Mouse (Mus musculus) stomach, embryonic 16.5 days (tissue): Measurements from ENCODE around the gene As3mt. TPM values are rescaled to one million over a fixed set of nuclear protein-coding genes. Genes with fewer than 3 reads are reported as not detected.

ENCODE experiments used
- ATAC-seq: fragments of 200-750 bp; cut with Nextera tagmentation; 2 replicates; pipeline ENCODE4 v1.8.0; 2017; ENCODE audit warnings: moderate number of reproducible peaks, moderate TSS enrichment; ENCODE audit not compliant: insufficient read depth, low FRiP score
- H3K27ac ChIP-seq: fragments of 300-500 bp; sonication (generic); 2 replicates; pipeline ENCODE4 v1.5.1; 2014; ENCODE audit warnings: low read length
- H3K27me3 ChIP-seq: fragments of 300-500 bp; sonication (generic); 2 replicates; pipeline ENCODE4 v1.6.1; 2014; ENCODE audit warnings: low read length, control low read depth, mixed read lengths; ENCODE audit not compliant: control insufficient read depth, insufficient read depth
- H3K36me3 ChIP-seq: fragments of 300-500 bp; sonication (generic); 2 replicates; pipeline ENCODE4 v1.6.1; 2014; ENCODE audit warnings: low read length; ENCODE audit not compliant: control insufficient read depth, insufficient read depth
- H3K4me1 ChIP-seq: fragments of 300-500 bp; sonication (generic); 2 replicates; pipeline ENCODE4 v1.6.1; 2014; ENCODE audit warnings: low read length, control low read depth, mixed read lengths; ENCODE audit not compliant: control insufficient read depth, insufficient read depth
- H3K4me2 ChIP-seq: fragments of 300-500 bp; sonication (generic); 2 replicates; pipeline ENCODE4 v1.6.1; 2014; ENCODE audit warnings: low read depth, low read length, mixed read lengths
- H3K4me3 ChIP-seq: fragments of 300-500 bp; sonication (generic); replicated peaks from 2 replicates; pipeline ENCODE4 v1.5.1; 2014; ENCODE audit warnings: mild to moderate bottlenecking, low read length
- H3K9ac ChIP-seq: fragments of 300-500 bp; sonication (generic); 2 replicates; pipeline ENCODE4 v1.6.1; 2014; ENCODE audit warnings: low read length
- H3K9me3 ChIP-seq: fragments of 300-500 bp; sonication (generic); replicated peaks from 2 replicates; pipeline ENCODE4 v1.6.1; 2016; ENCODE audit warnings: low read length, control low read depth; ENCODE audit not compliant: control insufficient read depth
- WGBS: fragments of 180-500 bp; shearing (Covaris S2); extraction: QIAGEN DNeasy Blood & Tissue Kit; methylation state at CpG from one replicate; pipeline ENCODE4 v1.1.7; 2014; 5-methylcytosine and 5-hydroxymethylcytosine counted together
- polyA plus RNA-seq: library from polyadenylated mRNA; unstranded; fragments of >200 nt; fragmentation: Nextera tagmentation; extraction: Ambion mirVana; gene quantifications from 2 replicates; pipeline ENCODE4 v1.2.1, GENCODE M21; 2015

The As3mt gene
- polyA plus RNA-seq, 1 experiment from 2014 or later, result 28.1 TPM

DNA sequence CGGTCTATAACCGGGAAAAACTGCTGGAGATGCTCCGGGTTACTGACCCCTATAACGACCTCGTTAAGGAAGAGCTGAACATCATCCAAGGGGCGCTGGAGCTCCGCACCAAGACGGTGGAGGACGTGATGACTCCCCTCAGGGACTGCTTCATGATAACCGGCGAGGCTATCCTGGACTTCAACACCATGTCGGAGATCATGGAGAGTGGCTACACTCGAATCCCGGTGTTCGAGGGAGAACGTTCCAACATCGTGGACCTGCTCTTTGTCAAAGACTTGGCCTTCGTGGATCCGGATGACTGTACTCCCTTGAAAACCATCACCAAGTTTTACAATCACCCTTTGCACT, 55.7 kb downstream of the As3mt start:
- Histone ChIP-seq H3K9me3 (no peaks in the 10 kb centered on the region), H3K4me2 (peak overlapping the region; percentile 91), H3K27ac (no peak overlapping the region), H3K9ac (peak overlapping the region; percentile 86; the same call in 1 of the 2 replicates), H3K27me3 (0 out of 2 replicates have a peak, but pooled peaks cover 7% of the 10 kb centered on the region), H3K4me3 (peak overlapping the region; percentile 93), H3K36me3 (no peaks in the 10 kb centered on the region), H3K4me1 (peaks cover 12% of the 10 kb centered on the region)
- no peak for ATAC-seq
- 5% methylated on average over 19 of the region's 19 CpGs for WGBS

DNA sequence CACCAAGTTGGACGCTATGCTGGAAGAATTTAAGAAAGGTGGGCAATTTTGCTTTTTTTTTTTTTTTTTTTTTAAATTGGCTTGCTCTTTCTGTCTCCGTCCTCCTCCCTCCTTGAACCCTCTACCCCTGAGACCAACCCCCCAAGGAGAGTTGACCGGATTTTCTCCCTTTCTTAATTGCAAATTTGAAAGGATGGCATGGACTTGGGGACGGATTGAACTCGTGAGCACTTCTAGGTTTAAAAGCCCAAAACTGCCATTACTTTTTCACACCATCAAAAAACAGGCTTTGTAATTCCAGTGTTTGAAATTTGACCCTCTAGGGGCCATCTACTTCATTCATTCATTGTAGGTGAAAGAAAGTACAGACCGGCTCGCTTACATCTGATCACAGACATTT, 56.1 kb downstream of the As3mt start:
- Histone ChIP-seq H3K4me3 (peak overlapping the region; percentile 93), H3K9ac (no peak overlapping the region), H3K4me1 (peaks cover 12% of the 10 kb centered on the region), H3K36me3 (no peaks in the 10 kb centered on the region), H3K27me3 (0 out of 2 replicates have a peak, but pooled peaks cover 7% of the 10 kb centered on the region), H3K27ac (no peak overlapping the region), H3K9me3 (no peaks in the 10 kb centered on the region), H3K4me2 (peak overlapping the region; percentile 91)
- no peak for ATAC-seq
- 36% methylated on average over 7 of the region's 7 CpGs for WGBS

DNA sequence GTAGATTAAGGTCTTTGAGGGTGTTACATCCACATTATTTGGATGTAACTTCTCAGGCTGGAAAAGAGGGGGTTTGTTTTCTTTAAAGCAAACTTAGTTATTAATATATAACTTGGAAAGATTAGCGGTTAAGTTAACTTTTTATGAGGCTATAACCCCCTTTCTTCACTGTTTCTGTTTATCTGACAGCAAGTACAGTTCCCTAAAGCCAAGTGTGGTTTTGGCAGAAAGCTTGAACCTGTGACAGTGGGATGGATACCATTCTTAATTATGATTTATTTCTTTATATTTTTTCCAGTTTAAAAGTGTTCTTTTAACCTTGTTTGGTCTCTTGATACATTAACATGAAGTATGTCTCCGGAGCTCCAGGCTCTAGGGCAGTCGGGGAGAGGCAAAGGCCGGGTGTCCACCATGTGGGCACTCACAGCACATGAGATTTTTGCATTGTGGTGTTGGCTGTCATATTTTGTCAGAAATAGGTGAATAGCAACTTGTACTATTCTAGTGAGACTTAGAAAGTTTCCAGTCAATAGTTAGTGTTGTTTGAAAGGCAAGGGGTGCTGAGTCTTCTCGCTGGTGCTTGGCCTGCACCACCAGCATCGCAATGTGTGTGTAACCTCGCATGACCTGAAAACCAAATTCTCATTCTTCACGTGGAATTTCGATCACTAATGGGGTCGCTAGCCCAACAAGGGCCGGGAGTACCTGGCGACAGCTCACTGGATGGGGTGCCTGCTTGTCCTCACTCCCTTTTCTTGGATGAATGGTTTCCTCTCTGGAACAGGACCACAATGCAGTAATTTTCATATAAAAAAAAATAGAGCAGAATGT, 56.9 kb downstream of the As3mt start:
- no peaks in the 10 kb centered on the region for H3K9me3 ChIP-seq
- no peak overlapping the region for H3K27ac ChIP-seq
- WGBS, result 72% methylated on average over 12 of the region's 12 CpGs
- H3K9ac ChIP-seq, result no peak overlapping the region
- H3K27me3 ChIP-seq, result 0 out of 2 replicates have a peak, but pooled peaks cover 7% of the 10 kb centered on the region
- H3K36me3 ChIP-seq, result no peaks in the 10 kb centered on the region
- peak overlapping the region; percentile 91 for H3K4me2 ChIP-seq
- H3K4me3 ChIP-seq, result no peak overlapping the region
- ATAC-seq, result no peak
- H3K4me1 ChIP-seq, result peaks cover 12% of the 10 kb centered on the region

DNA sequence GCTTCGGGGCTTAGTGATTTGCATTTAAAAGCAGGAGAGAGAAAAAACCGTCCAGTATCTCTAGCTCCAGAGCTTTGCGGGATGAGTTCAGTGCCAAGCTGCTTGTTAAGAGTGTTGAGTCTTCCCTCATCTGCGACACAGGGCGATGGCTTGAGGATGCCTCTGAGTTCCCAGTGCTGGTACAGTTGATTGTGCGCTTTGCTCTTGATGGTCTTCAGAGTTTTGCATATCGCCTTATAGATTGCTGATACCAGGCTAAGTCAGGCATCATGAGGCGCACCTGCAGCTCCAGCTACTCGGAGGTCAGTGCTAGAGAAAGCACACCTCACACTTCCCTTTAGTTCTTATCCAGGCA, 57.5 kb downstream of the As3mt start:
- Histone ChIP-seq H3K36me3 (no peaks in the 10 kb centered on the region), H3K4me1 (peaks cover 12% of the 10 kb centered on the region), H3K9me3 (no peaks in the 10 kb centered on the region), H3K27me3 (0 out of 2 replicates have a peak, but pooled peaks cover 7% of the 10 kb centered on the region), H3K4me2 (no peak overlapping the region), H3K4me3 (no peak overlapping the region), H3K27ac (no peak overlapping the region), H3K9ac (no peak overlapping the region)
- no peak for ATAC-seq
- WGBS, result 76% methylated on average over 9 of the region's 9 CpGs

DNA sequence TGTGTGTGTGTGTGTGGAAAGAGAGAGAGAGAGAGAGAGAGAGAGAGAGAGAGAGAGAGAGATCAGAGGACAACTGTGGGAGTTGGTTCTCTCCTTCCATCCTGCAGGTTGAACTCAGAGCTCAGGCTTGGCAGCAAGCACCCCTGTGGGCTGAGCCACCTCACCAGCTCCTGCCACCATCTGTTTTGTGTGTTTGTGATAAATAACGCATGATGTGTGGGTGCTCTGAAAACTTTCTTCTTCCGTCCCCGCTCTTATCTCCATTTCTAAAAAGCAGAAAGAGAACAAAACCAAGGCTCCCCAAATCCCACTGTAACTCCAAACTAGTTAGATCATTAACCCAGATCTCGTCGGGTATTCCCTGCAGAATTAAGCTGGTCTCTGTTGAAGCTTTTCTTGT, 58.9 kb downstream of the As3mt start:
- no peaks in the 10 kb centered on the region for H3K36me3 ChIP-seq
- no peak overlapping the region for H3K9ac ChIP-seq
- peaks cover 12% of the 10 kb centered on the region for H3K4me1 ChIP-seq
- WGBS, result 71% methylated on average over 5 of the region's 5 CpGs
- no peaks in the 10 kb centered on the region for H3K9me3 ChIP-seq
- no peak overlapping the region for H3K4me3 ChIP-seq
- ATAC-seq, result no peak
- H3K4me2 ChIP-seq, result no peak overlapping the region
- H3K27ac ChIP-seq, result no peak overlapping the region
- H3K27me3 ChIP-seq, result 0 out of 2 replicates have a peak, but pooled peaks cover 7% of the 10 kb centered on the region

DNA sequence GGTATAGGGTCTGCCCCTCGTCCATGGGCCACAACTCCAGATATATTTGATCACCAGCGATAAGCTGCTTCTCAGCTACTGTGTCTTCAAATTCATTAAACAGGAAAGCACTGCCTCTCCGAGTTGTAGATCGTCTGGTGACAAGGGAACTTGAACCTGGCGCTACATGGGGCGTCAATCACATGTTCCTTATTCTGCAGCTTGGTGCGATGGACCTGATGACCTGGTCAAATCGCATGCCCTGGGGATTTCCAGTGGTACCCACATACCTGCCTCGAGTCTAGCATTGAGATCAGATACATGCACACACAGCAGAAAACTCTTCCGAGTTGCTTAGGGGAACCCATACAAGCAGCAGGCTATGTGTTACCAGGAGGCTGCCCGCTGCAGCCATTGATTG, 62.5 kb downstream of the As3mt start:
- H3K9me3 ChIP-seq, result no peaks in the 10 kb centered on the region
- no peak for ATAC-seq
- no peaks in the 10 kb centered on the region for H3K36me3 ChIP-seq
- H3K4me1 ChIP-seq, result no peaks in the 10 kb centered on the region
- no peak overlapping the region for H3K9ac ChIP-seq
- WGBS, result 85% methylated on average over 11 of the region's 11 CpGs
- no peak overlapping the region for H3K27ac ChIP-seq
- no peaks in the 10 kb centered on the region for H3K27me3 ChIP-seq
- H3K4me3 ChIP-seq, result no peak overlapping the region
- no peak overlapping the region for H3K4me2 ChIP-seq

DNA sequence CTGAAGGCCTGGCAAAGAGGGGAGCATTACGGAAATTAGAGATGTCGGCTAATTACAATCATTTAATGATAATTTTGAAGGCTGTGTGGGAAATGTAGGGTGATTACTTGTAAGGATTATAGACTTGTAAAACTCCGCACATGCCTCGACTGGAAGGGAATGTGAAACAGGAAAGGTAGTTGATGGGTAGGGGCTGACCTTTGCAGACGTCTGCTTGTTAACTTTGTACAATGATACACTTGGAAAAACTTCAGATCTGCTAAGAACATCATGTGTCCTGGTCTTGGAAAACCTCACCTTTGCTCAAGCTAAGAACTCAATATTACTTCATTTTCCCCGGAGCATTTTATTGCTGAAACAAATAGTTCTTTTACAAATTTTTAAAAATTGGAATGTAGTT, 64.5 kb downstream of the As3mt start:
- no peak overlapping the region for H3K9ac ChIP-seq
- no peak overlapping the region for H3K4me3 ChIP-seq
- no peak overlapping the region for H3K27ac ChIP-seq
- no peak for ATAC-seq
- no peaks in the 10 kb centered on the region for H3K27me3 ChIP-seq
- WGBS, result 82% methylated on average over 6 of the region's 6 CpGs
- H3K9me3 ChIP-seq, result no peaks in the 10 kb centered on the region
- H3K4me2 ChIP-seq, result no peak overlapping the region
- no peaks in the 10 kb centered on the region for H3K4me1 ChIP-seq
- no peaks in the 10 kb centered on the region for H3K36me3 ChIP-seq

DNA sequence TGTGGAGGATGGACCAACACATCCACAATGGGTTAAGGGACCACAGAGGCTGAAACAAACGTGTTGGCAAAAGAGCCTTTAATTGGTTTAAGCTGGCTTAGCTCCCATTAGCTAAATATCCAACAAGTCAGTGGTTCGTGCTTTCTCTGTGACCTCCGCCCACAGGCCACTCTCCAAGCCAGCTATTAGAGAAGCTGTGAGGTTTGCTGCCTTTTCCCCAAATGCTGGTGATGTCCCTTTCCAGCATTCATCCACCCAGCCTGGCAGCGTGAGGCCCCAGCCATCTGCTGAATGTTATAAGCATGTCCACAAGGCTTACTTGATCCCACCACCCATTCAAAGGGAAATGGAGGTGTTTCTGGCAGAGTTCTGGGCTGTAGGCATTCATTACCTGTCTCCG, 69.1 kb downstream of the As3mt start:
- no peak for ATAC-seq
- Histone ChIP-seq H3K4me1 (no peaks in the 10 kb centered on the region), H3K27ac (no peak overlapping the region), H3K36me3 (no peaks in the 10 kb centered on the region), H3K9me3 (no peaks in the 10 kb centered on the region), H3K27me3 (no peaks in the 10 kb centered on the region), H3K4me3 (no peak overlapping the region), H3K4me2 (no peak overlapping the region), H3K9ac (no peak overlapping the region)
- WGBS, result 60% methylated on average over 5 of the region's 5 CpGs

DNA sequence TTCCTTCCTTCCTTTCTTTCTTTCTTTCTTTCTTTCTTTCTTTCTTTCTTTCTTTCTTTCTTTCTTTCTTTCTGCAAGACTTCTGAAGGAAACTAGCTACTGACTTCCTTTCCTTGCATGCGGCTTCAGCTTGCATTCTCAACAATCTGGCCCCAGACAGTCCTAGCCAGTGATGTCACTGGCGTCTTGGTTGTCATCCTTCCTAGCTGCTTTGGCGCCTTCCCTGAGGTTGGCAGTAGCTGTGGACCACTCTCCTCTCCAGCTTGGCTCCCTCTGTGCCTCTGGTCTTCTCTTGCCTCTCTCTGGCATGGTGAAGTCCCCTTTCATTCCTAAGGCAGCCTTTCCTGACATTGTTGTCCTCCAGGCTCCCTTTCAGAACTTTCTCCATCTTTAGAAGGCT, 69.6 kb downstream of the As3mt start:
- Histone ChIP-seq H3K27me3 (no peaks in the 10 kb centered on the region), H3K9ac (no peak overlapping the region), H3K4me3 (no peak overlapping the region), H3K4me1 (no peaks in the 10 kb centered on the region), H3K27ac (no peak overlapping the region), H3K4me2 (no peak overlapping the region), H3K9me3 (no peaks in the 10 kb centered on the region), H3K36me3 (no peaks in the 10 kb centered on the region)
- no peak for ATAC-seq
- WGBS, result 74% methylated on average over 3 of the region's 3 CpGs
